Mouse (Mus musculus) hindbrain, embryonic 14.5 days (tissue): ENCODE results near the gene Zbed6. TPM values are rescaled to one million over a fixed set of nuclear protein-coding genes. Genes with fewer than 3 reads are reported as not detected.
"Not testable (repeated sequence)": the region's sequence is repeated elsewhere in the genome, so short reads cannot be mapped to it uniquely, and the experiment has no call there.

Experiments
- ATAC-seq: fragments of 200-750 bp; cut with Nextera tagmentation; 2 replicates; pipeline ENCODE4 v1.8.0; 2017; ENCODE audit warnings: moderate number of reproducible peaks, mild to moderate bottlenecking, moderate TSS enrichment, moderate library complexity; ENCODE audit not compliant: low FRiP score
- DNase-seq: peaks from one replicate; pipeline ENCODE4 v3.0.0-alpha.2; 2015; ENCODE audit warnings: low spot score
- H3K27ac ChIP-seq: fragments of 300-500 bp; sonication (generic); 2 replicates; pipeline ENCODE4 v1.5.1; 2014; ENCODE audit warnings: mild to moderate bottlenecking, moderate library complexity
- H3K27me3 ChIP-seq: fragments of 300-500 bp; sonication (generic); 2 replicates; pipeline ENCODE4 v1.6.1; 2014; ENCODE audit warnings: mild to moderate bottlenecking, low read length, mixed read lengths; ENCODE audit not compliant: control insufficient read depth, insufficient read depth
- H3K36me3 ChIP-seq: fragments of 300-500 bp; sonication (generic); replicated peaks from 2 replicates; pipeline ENCODE4 v1.6.1; 2014; ENCODE audit not compliant: control insufficient read depth, insufficient read depth
- H3K4me1 ChIP-seq: fragments of 300-500 bp; sonication (generic); replicated peaks from 2 replicates; pipeline ENCODE4 v1.6.1; 2014; ENCODE audit warnings: antibody characterized with exemption, low read length, mixed read lengths; ENCODE audit not compliant: control insufficient read depth, insufficient read depth
- H3K4me2 ChIP-seq: fragments of 300-500 bp; sonication (generic); replicated peaks from 2 replicates; pipeline ENCODE4 v1.6.1; 2014; ENCODE audit warnings: mild to moderate bottlenecking, moderate library complexity
- H3K4me3 ChIP-seq: fragments of 300-500 bp; sonication (generic); replicated peaks from 2 replicates; pipeline ENCODE4 v1.5.1; 2014; ENCODE audit warnings: mild to moderate bottlenecking, low read length
- H3K9ac ChIP-seq: fragments of 300-500 bp; sonication (generic); 2 replicates; pipeline ENCODE4 v1.6.1; 2014
- H3K9me3 ChIP-seq: fragments of 300-500 bp; sonication (generic); 2 replicates; pipeline ENCODE4 v1.6.1; 2016; ENCODE audit warnings: low read length; ENCODE audit not compliant: control insufficient read depth
- WGBS: fragments of 180-500 bp; shearing (Covaris S2); extraction: QIAGEN DNeasy Blood & Tissue Kit; methylation state at CpG from one replicate; pipeline ENCODE4 v1.1.7; 2014; 5-methylcytosine and 5-hydroxymethylcytosine counted together
- polyA plus RNA-seq: library from polyadenylated mRNA; unstranded; fragments of >200 nt; fragmentation: Nextera tagmentation; extraction: Ambion mirVana; gene quantifications from 2 replicates; pipeline ENCODE4 v1.2.1, GENCODE M21; 2014

Zbed6 gene
- polyA plus RNA-seq, 1 experiment from 2014 or later = not detected

DNA sequence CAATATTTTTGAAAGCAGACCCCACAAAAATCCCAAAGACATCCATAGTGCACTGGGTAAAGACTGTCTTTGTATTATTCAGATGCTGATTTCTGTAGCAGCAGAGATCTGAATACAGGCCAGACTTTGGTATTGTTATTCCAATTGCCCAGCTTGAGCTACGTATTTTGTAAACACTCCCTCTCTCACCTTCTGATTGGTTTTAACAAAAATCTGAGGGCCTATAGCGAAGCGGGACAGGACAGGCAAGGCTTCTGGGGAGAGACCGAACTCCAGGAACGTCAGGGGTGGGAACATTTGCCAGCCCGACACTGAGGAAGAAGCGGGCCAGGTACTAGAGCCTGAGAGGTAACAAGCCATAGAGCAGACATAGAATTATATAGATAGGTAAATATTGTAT is 7.0 kb upstream of the Zbed6 start:
- no peak overlapping the region for H3K4me2 ChIP-seq
- H3K4me3 ChIP-seq = no peak overlapping the region
- no peaks in the 10 kb centered on the region for H3K36me3 ChIP-seq
- H3K27me3 ChIP-seq = no peaks in the 10 kb centered on the region
- H3K27ac ChIP-seq = no peak overlapping the region
- no peaks in the 10 kb centered on the region for H3K9me3 ChIP-seq
- 27% methylated on average over 7 of the region's 7 CpGs for WGBS
- no peak for DNase-seq
- ATAC-seq = no peak
- H3K4me1 ChIP-seq = no peaks in the 10 kb centered on the region
- no peak overlapping the region for H3K9ac ChIP-seq

DNA sequence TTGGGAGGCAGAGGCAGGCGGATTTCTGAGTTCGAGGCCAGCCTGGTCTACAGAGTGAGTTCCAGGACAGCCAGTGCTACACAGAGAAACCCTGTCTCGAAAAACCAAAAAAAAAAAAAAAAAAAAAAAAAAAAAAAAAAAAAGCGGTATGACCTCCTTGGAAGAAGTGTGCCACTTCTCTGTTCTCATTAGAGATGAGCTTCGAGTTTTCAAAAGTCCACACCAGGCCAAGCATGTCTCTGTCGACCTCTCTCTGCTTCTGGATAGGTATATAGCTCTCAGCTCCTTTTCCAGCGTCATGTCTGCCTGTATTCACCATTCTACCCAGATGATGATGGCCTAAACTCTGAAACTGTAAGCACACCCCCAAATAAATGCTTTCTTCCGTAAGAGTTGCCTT is 5.0 kb upstream of the Zbed6 start:
- WGBS = 86% methylated on average over 6 of the region's 8 CpGs
- not testable (repeated sequence) for H3K9me3 ChIP-seq, H3K4me1 ChIP-seq, H3K36me3 ChIP-seq, H3K27me3 ChIP-seq, H3K9ac ChIP-seq, ATAC-seq, H3K4me3 ChIP-seq, DNase-seq, H3K27ac ChIP-seq, H3K4me2 ChIP-seq

DNA sequence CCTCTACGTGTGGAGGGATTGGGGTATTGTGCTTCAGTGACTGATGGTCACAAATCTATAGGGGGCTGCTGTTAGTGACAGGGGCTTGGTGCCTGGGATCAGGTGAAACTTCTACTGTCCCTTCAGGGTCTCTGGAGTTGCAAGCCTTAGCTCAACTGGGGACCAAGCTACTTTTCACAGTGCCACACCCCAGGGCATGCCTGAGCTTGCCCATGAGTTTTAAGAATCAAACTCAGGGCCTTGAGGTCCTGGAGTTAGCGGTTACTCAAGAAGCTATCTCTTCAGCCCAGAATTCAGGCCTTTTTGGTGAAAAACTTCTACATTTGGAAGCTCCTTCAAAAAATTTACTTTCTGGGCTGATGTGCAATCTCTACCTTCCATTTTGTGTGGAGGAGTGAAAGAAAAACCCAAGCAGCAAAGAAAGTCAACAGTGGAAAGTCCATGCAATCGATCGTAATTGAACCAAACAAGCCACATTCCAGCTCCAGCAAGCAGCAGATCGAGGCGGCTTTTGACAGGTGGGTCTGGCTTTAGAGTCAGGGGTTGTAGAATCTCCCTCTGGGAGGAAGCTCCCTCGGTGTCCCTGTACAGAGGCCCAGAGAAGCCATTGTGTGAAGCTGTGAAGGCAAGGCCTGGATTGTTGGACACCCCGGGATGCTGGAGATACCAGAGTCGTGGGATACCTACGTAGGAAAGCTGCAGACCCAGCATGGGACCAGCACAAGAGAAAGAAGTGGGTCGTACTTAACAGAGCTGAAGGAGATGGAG is 3.7 kb upstream of the Zbed6 start:
- Histone ChIP-seq H3K36me3 (peaks cover 5% of the 10 kb centered on the region), H3K4me3 (no peak overlapping the region), H3K9ac (no peak overlapping the region), H3K9me3 (no peaks in the 10 kb centered on the region), H3K27me3 (no peaks in the 10 kb centered on the region), H3K4me2 (no peak overlapping the region), H3K4me1 (peaks cover 15% of the 10 kb centered on the region), H3K27ac (no peak overlapping the region)
- ATAC-seq (no peak), DNase-seq (no peak)
- 61% methylated on average over 11 of the region's 11 CpGs for WGBS

DNA sequence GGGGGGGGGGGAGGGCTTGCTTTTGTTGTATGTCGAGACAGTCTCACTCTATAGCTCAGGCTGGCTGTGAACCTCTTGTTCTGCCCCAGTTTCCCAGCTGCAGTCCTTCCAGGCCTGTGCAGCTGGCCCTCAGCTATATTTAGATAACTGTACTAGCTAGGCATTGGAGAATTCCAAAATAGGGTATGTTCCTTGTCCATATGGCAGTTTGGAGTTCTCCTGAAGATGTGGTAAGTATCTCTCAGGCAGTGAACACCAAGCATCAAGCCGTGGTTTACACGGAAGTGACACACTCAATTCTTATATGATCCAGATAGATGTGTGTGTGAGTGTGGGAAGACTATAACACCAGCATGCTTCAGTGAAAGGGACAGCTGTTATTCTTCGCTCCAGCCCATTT is 2.7 kb upstream of the Zbed6 start:
- ATAC-seq = no peak
- Histone ChIP-seq H3K36me3 (peaks cover 13% of the 10 kb centered on the region), H3K27ac (no peak overlapping the region), H3K4me2 (no peak overlapping the region), H3K27me3 (no peaks in the 10 kb centered on the region), H3K4me3 (no peak overlapping the region), H3K9me3 (no peaks in the 10 kb centered on the region), H3K4me1 (peaks cover 22% of the 10 kb centered on the region), H3K9ac (no peak overlapping the region)
- DNase-seq = no peak
- WGBS = 82% methylated on average over 4 of the region's 4 CpGs

DNA sequence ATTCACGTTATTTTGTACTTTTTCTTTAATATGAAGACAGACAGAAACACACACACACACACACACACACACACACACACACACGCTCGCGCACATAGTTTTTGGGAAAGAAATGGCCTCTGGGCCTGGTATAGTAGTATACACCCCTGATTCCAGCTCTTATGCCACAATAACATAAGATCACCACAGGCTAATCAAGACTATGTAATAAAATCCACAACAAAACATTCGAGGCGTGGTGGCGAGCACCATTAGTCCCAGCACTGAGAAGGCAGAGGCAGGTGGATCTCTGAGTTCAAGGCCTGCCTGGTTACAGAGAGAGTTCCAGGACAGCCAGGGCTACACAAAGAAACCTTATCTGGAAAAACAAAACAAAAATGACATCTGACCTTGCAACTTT is 2.3 kb upstream of the Zbed6 start:
- no peak for DNase-seq
- H3K4me1 ChIP-seq = peaks cover 27% of the 10 kb centered on the region
- no peak for ATAC-seq
- H3K9me3 ChIP-seq = no peaks in the 10 kb centered on the region
- 97% methylated on average over 7 of the region's 7 CpGs for WGBS
- H3K36me3 ChIP-seq = peaks cover 18% of the 10 kb centered on the region
- no peak overlapping the region for H3K4me3 ChIP-seq
- no peak overlapping the region for H3K27ac ChIP-seq
- no peak overlapping the region for H3K9ac ChIP-seq
- H3K4me2 ChIP-seq = no peak overlapping the region
- no peaks in the 10 kb centered on the region for H3K27me3 ChIP-seq

DNA sequence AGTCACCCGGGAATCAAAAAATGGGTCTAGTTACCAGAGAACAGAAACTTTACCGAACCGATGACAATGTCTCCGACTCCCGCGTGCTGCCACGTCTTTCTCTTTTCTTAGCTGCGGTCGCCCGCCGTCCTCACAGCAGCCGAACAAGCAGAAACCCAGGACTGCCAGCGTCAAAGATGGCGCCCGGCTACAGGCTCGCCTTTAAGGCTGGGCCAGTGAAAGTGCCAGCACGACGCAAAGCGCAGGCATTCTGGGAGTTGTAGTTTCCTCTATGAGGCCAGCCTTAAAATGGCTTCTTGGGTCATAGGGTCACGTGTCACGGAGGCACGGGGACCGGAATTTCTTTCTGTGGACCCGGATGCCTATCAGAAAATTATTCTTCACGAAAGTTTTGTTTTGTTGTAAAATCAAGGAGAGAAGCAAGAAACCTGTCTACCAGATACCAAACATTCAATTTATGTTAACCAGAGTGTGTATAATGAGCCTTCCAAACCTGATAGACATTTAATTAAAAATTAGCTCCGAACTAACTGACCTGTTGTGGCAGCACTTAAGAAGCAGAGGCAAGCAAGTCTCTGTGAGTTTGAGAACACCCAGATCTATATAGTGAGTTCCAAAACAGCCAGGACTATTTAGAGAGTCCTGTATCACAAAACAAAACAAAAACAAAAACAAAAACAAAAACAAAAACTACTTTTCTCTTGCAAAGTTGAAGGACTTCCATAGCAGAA is 683 bp upstream of the Zbed6 start, which contains the start of gene Gm38394:
Gm38394 (minus strand) TSS at position 116 of the 731 bp plus-strand sequence.
- ATAC-seq (peak; percentile 98), DNase-seq (peak; percentile 95)
- Histone ChIP-seq H3K4me3 (peak within 1 kb of the TSS; percentile 74), H3K9ac (peak within 1 kb of the TSS; percentile 82), H3K4me1 (peaks cover 42% of the 10 kb centered on the region), H3K36me3 (peaks cover 33% of the 10 kb centered on the region), H3K9me3 (no peaks in the 10 kb centered on the region), H3K4me2 (peak within 1 kb of the TSS; percentile 87), H3K27me3 (no peaks in the 10 kb centered on the region), H3K27ac (peak within 1 kb of the TSS; percentile 89)
- whole genome bisulfite sequencing = 3% methylated on average over 26 of the region's 26 CpGs

DNA sequence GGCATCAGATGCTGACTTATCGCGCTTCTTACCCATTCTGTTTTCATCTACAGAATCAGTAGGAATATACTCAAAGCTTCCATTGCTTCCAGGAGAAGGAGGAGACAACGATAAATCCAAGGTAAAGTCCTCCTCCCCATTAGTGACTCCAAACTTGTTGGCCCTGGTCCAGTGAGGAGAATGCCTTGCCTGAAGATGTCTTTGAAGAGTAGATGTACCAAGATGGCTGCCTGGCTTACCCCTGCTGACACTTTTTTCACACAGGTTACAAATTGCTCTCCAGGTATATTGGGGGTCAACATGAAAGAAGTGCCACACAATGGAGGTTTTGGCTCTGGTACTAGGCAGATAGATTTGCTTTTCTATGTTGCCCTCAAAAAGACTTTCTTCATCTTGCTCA is 1.8 kb downstream of the Zbed6 start:
- H3K4me3 ChIP-seq = no peak overlapping the region
- ATAC-seq = no peak
- peaks cover 40% of the 10 kb centered on the region for H3K36me3 ChIP-seq
- DNase-seq = no peak
- H3K4me1 ChIP-seq = peaks cover 50% of the 10 kb centered on the region
- no peak overlapping the region for H3K4me2 ChIP-seq
- H3K27me3 ChIP-seq = no peaks in the 10 kb centered on the region
- H3K9ac ChIP-seq = no peak overlapping the region
- H3K9me3 ChIP-seq = no peaks in the 10 kb centered on the region
- no peak overlapping the region for H3K27ac ChIP-seq
- WGBS = 79% methylated on average over 3 of the region's 3 CpGs

DNA sequence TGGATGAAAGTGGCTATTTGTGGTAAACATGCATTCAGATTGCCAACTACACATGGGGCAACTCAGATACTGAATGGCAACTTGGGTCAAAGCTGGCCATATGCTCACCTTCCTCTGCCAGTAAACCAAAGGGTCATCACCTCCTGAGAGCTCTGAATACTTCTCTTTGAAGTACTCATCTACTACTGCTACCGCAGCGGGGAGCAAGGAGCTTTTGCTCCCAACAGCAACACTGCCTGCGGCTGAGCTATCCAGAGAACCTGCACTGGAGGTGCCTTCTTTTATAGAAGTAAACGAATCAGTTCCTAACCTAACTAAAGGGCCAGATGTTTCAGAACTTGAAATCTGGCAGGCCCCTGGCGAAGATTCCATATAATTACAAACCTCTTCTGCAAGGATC is 3.9 kb downstream of the Zbed6 start:
- Histone ChIP-seq H3K27ac (no peak overlapping the region), H3K27me3 (no peaks in the 10 kb centered on the region), H3K9me3 (no peaks in the 10 kb centered on the region), H3K36me3 (peaks cover 49% of the 10 kb centered on the region), H3K4me2 (no peak overlapping the region), H3K4me1 (peaks cover 53% of the 10 kb centered on the region), H3K4me3 (no peak overlapping the region), H3K9ac (no peak overlapping the region)
- DNase-seq (no peak), ATAC-seq (no peak)
- WGBS = 71% methylated on average over 5 of the region's 5 CpGs

DNA sequence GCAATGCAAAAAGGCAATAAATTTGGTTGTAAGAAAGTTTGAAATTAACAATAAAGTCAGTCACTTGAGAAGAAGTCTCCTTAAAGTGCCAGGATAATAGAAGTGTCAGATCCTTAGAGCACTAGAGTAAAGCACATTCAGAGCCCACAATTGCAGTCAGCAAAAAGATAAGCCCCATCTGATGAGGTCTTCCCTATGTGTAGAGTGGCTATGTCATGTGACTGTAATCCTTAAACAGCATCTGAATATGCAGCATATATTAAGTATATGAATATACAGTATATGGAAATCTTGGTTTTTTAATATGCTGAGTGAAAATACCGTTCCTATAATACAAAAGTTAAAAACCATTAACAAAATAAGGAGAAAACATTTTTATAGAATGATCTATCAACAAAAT is 7.7 kb downstream of the Zbed6 start:
- Histone ChIP-seq H3K4me3 (no peak overlapping the region), H3K9ac (no peak overlapping the region), H3K9me3 (no peaks in the 10 kb centered on the region), H3K4me1 (peaks cover 28% of the 10 kb centered on the region), H3K4me2 (no peak overlapping the region), H3K27ac (no peak overlapping the region), H3K27me3 (no peaks in the 10 kb centered on the region), H3K36me3 (peaks cover 36% of the 10 kb centered on the region)
- DNase-seq (no peak), ATAC-seq (no peak)
- 96% methylated on average over 1 of the region's 1 CpGs for WGBS
